Mouse (Mus musculus): ENCODE measurements at regions not wholly inside any gene's neighbourhood (a gene's known extent, or its start where the extent isn't known, plus 50 kb on each side); places are given as distances from the start of the nearest gene placed in this dataset.

DNA sequence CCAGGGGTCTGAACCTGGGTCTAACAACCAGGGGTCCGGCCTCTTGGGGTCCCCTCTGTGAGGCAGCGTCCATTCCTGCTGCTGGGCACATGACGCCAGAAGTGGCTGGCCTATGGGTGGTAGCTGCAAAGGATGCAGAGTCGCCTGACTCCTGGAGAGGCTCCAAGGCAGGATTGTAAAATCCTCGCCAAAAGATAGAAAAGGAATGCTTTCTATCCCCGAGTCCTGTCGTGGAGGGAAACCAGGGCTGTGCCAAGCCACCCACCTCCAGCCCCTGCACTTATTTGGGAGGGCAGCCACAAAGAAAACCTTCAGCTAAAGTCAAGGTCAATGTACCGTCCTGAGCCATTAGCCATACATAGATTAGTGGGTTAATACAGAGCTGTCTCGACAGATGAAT lies 73.9 kb upstream of the Mef2a start:
- Histone ChIP-seq H3K27me3 (ENCODE audit: control insufficient read depth, insufficient read depth, low read length) (no peaks in the 10 kb centered on the region), H3K36me3 (ENCODE audit: control insufficient read depth, insufficient read depth, low read length) (no peaks in the 10 kb centered on the region), H3K4me2 (replicated peaks; ENCODE audit: low read depth, low read length) (no peak overlapping the region), H3K9me3 (ENCODE audit: control insufficient read depth, low read length) (no peaks in the 10 kb centered on the region), H3K4me1 (replicated peaks; ENCODE audit: control insufficient read depth, insufficient read depth, low read length) (peaks cover 10% of the 10 kb centered on the region), H3K9ac (ENCODE audit: low read depth, low read length) (no peak overlapping the region; the same call in 1 of the 2 replicates), H3K27ac (ENCODE audit: low read depth, low read length) (no peak overlapping the region), H3K4me3 (ENCODE audit: low read depth, low read length) (no peak overlapping the region)
- DNase-seq (ENCODE audit: low spot score) (no peak), ATAC-seq (ENCODE audit: low FRiP score) (no peak)
- 75% methylated on average over 9 of the region's 9 CpGs for WGBS

GRCm38 (mm10) chr7:67445203-67446041 lies 72.8 kb upstream of the Mef2a start:
- Histone ChIP-seq H3K9me3 (ENCODE audit: control insufficient read depth, low read length) (no peaks in the 10 kb centered on the region), H3K4me2 (replicated peaks; ENCODE audit: low read depth, low read length) (no peak overlapping the region), H3K4me3 (ENCODE audit: low read depth, low read length) (no peak overlapping the region), H3K27me3 (ENCODE audit: control insufficient read depth, insufficient read depth, low read length) (no peaks in the 10 kb centered on the region), H3K27ac (ENCODE audit: low read depth, low read length) (peak overlapping the region; percentile 58; the same call in 1 of the 2 replicates), H3K36me3 (ENCODE audit: control insufficient read depth, insufficient read depth, low read length) (no peaks in the 10 kb centered on the region), H3K4me1 (replicated peaks; ENCODE audit: control insufficient read depth, insufficient read depth, low read length) (peaks cover 10% of the 10 kb centered on the region), H3K9ac (ENCODE audit: low read depth, low read length) (0 out of 2 replicates have a peak overlapping the region, but pooled peaks have one; percentile 8)
- ATAC-seq (ENCODE audit: low FRiP score): peak; percentile 46
- 20% methylated on average over 12 of the region's 12 CpGs for WGBS
- DNase-seq (ENCODE audit: low spot score): peak; percentile 37

DNA sequence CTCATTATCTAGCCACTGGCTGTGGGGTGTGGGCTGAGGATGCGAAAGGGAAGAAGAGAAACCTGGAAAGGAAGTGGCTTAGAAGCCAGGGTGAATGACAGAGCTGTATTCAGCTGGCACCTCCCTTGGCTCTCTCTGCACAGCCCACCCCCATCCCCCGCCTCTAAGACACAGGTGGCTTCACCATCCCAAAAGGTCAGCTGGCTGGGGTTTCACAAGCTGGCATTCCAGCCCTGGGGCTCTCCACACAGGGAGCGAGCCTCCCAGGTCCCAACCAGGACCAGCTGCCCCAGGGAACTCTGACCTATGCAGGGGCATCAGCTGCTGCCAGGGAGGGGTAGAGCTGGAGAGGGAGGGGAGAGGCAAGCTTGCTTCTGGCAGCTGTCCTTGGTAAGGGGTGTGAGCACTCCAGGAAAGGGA lies 71.9 kb upstream of the Mef2a start:
- 59% methylated on average over 3 of the region's 3 CpGs for WGBS
- Histone ChIP-seq H3K36me3 (ENCODE audit: control insufficient read depth, insufficient read depth, low read length) (no peaks in the 10 kb centered on the region), H3K4me2 (replicated peaks; ENCODE audit: low read depth, low read length) (no peak overlapping the region), H3K9me3 (ENCODE audit: control insufficient read depth, low read length) (no peaks in the 10 kb centered on the region), H3K27me3 (ENCODE audit: control insufficient read depth, insufficient read depth, low read length) (no peaks in the 10 kb centered on the region), H3K9ac (ENCODE audit: low read depth, low read length) (no peak overlapping the region), H3K4me3 (ENCODE audit: low read depth, low read length) (no peak overlapping the region), H3K4me1 (replicated peaks; ENCODE audit: control insufficient read depth, insufficient read depth, low read length) (peaks cover 10% of the 10 kb centered on the region), H3K27ac (ENCODE audit: low read depth, low read length) (no peak overlapping the region)
- DNase-seq (ENCODE audit: low spot score): peak; percentile 52
- peak; percentile 68 for ATAC-seq (ENCODE audit: low FRiP score)

DNA sequence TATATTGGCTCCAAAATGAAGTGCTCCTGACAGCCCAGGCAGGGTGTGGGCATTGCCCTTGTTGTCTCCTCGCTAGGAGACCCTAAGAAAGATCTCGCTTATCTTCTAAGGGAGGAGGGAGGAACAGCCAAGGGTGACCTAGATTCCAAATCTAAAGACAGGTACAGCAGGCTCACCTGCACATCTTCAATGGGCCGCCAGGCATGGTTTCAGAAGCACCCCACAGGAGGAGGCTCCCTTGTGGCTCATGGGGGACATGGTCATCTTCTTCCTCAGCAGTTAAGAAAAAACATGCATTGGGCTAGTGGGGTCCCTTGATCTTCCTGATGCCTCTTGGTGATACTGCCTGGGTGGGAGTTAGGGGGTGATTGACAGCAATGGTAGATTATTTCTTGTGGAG lies 71.0 kb upstream of the Mef2a start:
- H3K27me3 ChIP-seq (ENCODE audit: control insufficient read depth, insufficient read depth, low read length): no peaks in the 10 kb centered on the region
- ATAC-seq (ENCODE audit: low FRiP score) (peak; percentile 10; the same call in 1 of the 2 replicates), DNase-seq (ENCODE audit: low spot score) (no peak)
- H3K9me3 ChIP-seq (ENCODE audit: control insufficient read depth, low read length): no peaks in the 10 kb centered on the region
- H3K4me2 ChIP-seq (replicated peaks; ENCODE audit: low read depth, low read length): no peak overlapping the region
- H3K36me3 ChIP-seq (ENCODE audit: control insufficient read depth, insufficient read depth, low read length): no peaks in the 10 kb centered on the region
- H3K9ac ChIP-seq (ENCODE audit: low read depth, low read length): no peak overlapping the region
- H3K4me1 ChIP-seq (replicated peaks; ENCODE audit: control insufficient read depth, insufficient read depth, low read length): peaks cover 10% of the 10 kb centered on the region
- H3K27ac ChIP-seq (ENCODE audit: low read depth, low read length): peak overlapping the region; percentile 1; the same call in 1 of the 2 replicates
- WGBS: 80% methylated on average over 3 of the region's 3 CpGs
- no peak overlapping the region for H3K4me3 ChIP-seq (ENCODE audit: low read depth, low read length)

- peak overlapping the region; percentile 42; the same call in 1 of the 2 replicates for H3K9ac ChIP-seq (ENCODE audit: low read depth, low read length)
- ATAC-seq (ENCODE audit: low FRiP score) (peak; percentile 52; the same call in 1 of the 2 replicates), DNase-seq (ENCODE audit: low spot score) (peak; percentile 38)
- H3K27me3 ChIP-seq (ENCODE audit: control insufficient read depth, insufficient read depth, low read length): no peaks in the 10 kb centered on the region
- peaks cover 10% of the 10 kb centered on the region for H3K4me1 ChIP-seq (replicated peaks; ENCODE audit: control insufficient read depth, insufficient read depth, low read length)
- peak overlapping the region; percentile 30 for H3K27ac ChIP-seq (ENCODE audit: low read depth, low read length)
- WGBS: 40% methylated on average over 12 of the region's 12 CpGs
- H3K4me3 ChIP-seq (ENCODE audit: low read depth, low read length): no peak overlapping the region
- H3K36me3 ChIP-seq (ENCODE audit: control insufficient read depth, insufficient read depth, low read length): no peaks in the 10 kb centered on the region
- no peaks in the 10 kb centered on the region for H3K9me3 ChIP-seq (ENCODE audit: control insufficient read depth, low read length)
- H3K4me2 ChIP-seq (replicated peaks; ENCODE audit: low read depth, low read length): no peak overlapping the region
Observed at GRCm38 (mm10) chr7:67443001-67443555, 70.4 kb upstream of the Mef2a start.

DNA sequence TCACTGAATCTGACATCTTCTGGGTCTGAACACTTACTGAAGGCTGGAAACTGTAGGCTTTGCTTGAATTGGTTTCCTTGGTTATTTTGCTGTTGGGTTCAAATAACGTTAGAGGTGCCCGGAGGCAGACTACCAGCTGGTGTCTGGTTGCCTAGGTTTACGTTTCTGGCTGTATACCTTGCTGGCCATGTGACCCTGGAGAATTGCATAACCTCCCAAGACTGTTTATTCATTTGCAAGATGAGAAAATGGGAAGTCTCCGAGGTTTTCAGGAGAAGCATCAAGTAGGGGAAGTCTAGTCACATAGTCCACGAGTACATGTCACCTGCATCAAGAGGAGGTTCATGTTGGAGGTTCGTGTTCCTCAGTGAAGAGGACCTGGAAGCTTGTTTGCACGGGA lies 69.6 kb upstream of the Mef2a start:
- ATAC-seq (ENCODE audit: low FRiP score) (no peak), DNase-seq (ENCODE audit: low spot score) (no peak)
- H3K4me3 ChIP-seq (ENCODE audit: low read depth, low read length): no peak overlapping the region
- no peaks in the 10 kb centered on the region for H3K9me3 ChIP-seq (ENCODE audit: control insufficient read depth, low read length)
- peaks cover 10% of the 10 kb centered on the region for H3K4me1 ChIP-seq (replicated peaks; ENCODE audit: control insufficient read depth, insufficient read depth, low read length)
- WGBS: 82% methylated on average over 7 of the region's 7 CpGs
- H3K27me3 ChIP-seq (ENCODE audit: control insufficient read depth, insufficient read depth, low read length): no peaks in the 10 kb centered on the region
- no peak overlapping the region for H3K4me2 ChIP-seq (replicated peaks; ENCODE audit: low read depth, low read length)
- H3K36me3 ChIP-seq (ENCODE audit: control insufficient read depth, insufficient read depth, low read length): no peaks in the 10 kb centered on the region
- H3K27ac ChIP-seq (ENCODE audit: low read depth, low read length): no peak overlapping the region
- no peak overlapping the region for H3K9ac ChIP-seq (ENCODE audit: low read depth, low read length)

DNA sequence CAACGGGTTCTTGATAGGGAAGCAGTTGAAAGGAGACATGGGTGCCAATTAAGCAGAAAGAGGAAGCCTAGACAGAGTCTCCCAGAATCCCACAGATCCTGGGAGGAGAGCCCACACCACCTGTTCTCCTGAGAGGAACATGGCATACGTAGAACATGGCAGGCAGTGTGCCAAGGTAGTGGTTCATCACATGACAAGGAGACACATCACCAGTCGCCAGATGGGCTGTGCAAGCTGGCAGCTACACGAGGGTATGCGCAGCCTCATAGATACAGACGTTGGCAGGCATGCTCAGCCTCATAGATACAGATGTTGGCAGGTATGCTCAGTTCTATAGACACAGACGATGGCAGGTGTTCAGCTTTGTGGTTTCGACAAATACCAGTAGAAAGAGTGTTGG lies 68.1 kb upstream of the Mef2a start:
- ATAC-seq (ENCODE audit: low FRiP score): no peak
- Histone ChIP-seq H3K4me2 (replicated peaks; ENCODE audit: low read depth, low read length) (no peak overlapping the region), H3K36me3 (ENCODE audit: control insufficient read depth, insufficient read depth, low read length) (no peaks in the 10 kb centered on the region), H3K27ac (ENCODE audit: low read depth, low read length) (no peak overlapping the region), H3K27me3 (ENCODE audit: control insufficient read depth, insufficient read depth, low read length) (no peaks in the 10 kb centered on the region), H3K9ac (ENCODE audit: low read depth, low read length) (no peak overlapping the region), H3K9me3 (ENCODE audit: control insufficient read depth, low read length) (no peaks in the 10 kb centered on the region), H3K4me1 (replicated peaks; ENCODE audit: control insufficient read depth, insufficient read depth, low read length) (peaks cover 9% of the 10 kb centered on the region), H3K4me3 (ENCODE audit: low read depth, low read length) (no peak overlapping the region)
- DNase-seq (ENCODE audit: low spot score): no peak
- 92% methylated on average over 8 of the region's 8 CpGs for WGBS

GRCm38 (mm10) chr7:67437216-67438006 lies 64.8 kb upstream of the Mef2a start:
- Histone ChIP-seq H3K9me3 (ENCODE audit: control insufficient read depth, low read length) (no peaks in the 10 kb centered on the region), H3K4me3 (ENCODE audit: low read depth, low read length) (no peak overlapping the region), H3K4me2 (replicated peaks; ENCODE audit: low read depth, low read length) (no peak overlapping the region), H3K4me1 (replicated peaks; ENCODE audit: control insufficient read depth, insufficient read depth, low read length) (no peaks in the 10 kb centered on the region), H3K9ac (ENCODE audit: low read depth, low read length) (no peak overlapping the region), H3K36me3 (ENCODE audit: control insufficient read depth, insufficient read depth, low read length) (no peaks in the 10 kb centered on the region), H3K27me3 (ENCODE audit: control insufficient read depth, insufficient read depth, low read length) (no peaks in the 10 kb centered on the region), H3K27ac (ENCODE audit: low read depth, low read length) (no peak overlapping the region)
- 66% methylated on average over 8 of the region's 8 CpGs for WGBS
- DNase-seq (ENCODE audit: low spot score) (no peak), ATAC-seq (ENCODE audit: low FRiP score) (no peak)
